ENCODE assay signal across 8 mouse cellular contexts in the genomic region with DNA sequence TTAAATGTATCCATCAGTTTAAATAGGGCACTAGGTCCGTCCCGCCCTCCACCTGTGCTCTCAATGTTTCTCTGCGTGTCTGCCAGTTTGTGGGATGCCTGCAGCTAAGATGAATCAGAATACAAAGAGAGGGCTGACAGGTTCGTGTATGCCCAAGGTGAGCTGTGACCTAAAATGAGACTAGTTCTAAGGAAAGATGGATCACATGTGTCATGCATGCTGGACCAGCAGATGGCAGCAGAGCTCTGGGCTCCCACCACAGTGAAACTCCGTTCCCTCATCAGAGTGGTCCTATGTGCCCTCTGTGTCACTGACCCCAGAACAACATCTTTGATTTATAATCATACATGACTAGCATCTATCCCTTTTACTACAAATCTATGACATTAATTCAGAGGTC.
DNase-seq lines count a peak whose midpoint lies in the region; ATAC-seq and TF ChIP-seq lines count a peak whose summit lies in the region.

No protein-coding gene starts in this region.

- peak overlapping the region; percentile 88 for H3K27ac ChIP-seq in forebrain, postnatal 0 days (ENCODE audit: low read depth, low read length)
- no peak overlapping the region for H3K27ac ChIP-seq in liver, embryonic 16.5 days (ENCODE audit: low read length)
- H3K27ac ChIP-seq in neural tube, embryonic 14.5 days (ENCODE audit: low read depth, low read length), result peak overlapping the region; percentile 90

- H3K4me2 ChIP-seq in forebrain, postnatal 0 days (ENCODE audit: low read depth), result peak overlapping the region; percentile 89
- peak overlapping the region; percentile 50 for H3K4me2 ChIP-seq in liver, embryonic 16.5 days (ENCODE audit: low read depth, low read length)
- peak overlapping the region; percentile 96 for H3K4me2 ChIP-seq in neural tube, embryonic 14.5 days (ENCODE audit: low read depth, low read length)

- H3K36me3 ChIP-seq in forebrain, postnatal 0 days (ENCODE audit: insufficient read depth), result no peaks in the 10 kb centered on the region
- H3K36me3 ChIP-seq in liver, embryonic 16.5 days (ENCODE audit: control insufficient read depth, insufficient read depth), result no peaks in the 10 kb centered on the region
- no peaks in the 10 kb centered on the region for H3K36me3 ChIP-seq in neural tube, embryonic 14.5 days (ENCODE audit: control insufficient read depth, insufficient read depth, low read length)

- TF ChIP-seq CTCF in forebrain, postnatal 0 days (IDR thresholded peaks at IDR 0.05; ENCODE audit: low read depth), result peak; percentile 98

- no peaks in the 10 kb centered on the region; the same call in 1 of the 2 replicates for H3K27me3 ChIP-seq in forebrain, postnatal 0 days (ENCODE audit: insufficient read depth, low read length)
- H3K27me3 ChIP-seq in liver, embryonic 16.5 days (ENCODE audit: control insufficient read depth, insufficient read depth, low read depth, low read length), result peaks cover 8% of the 10 kb centered on the region
- no peaks in the 10 kb centered on the region for H3K27me3 ChIP-seq in neural tube, embryonic 14.5 days (ENCODE audit: control insufficient read depth, insufficient read depth, low read length)

- peak; percentile 70 for DNase-seq in NIH3T3 (ENCODE audit: low read depth)
- DNase-seq in cerebellum, adult 18-20 months, result peak; percentile 85 to 88
- DNase-seq in forebrain, postnatal 0 days, result peak; percentile 91
- DNase-seq in heart, postnatal 25 days (ENCODE audit: low spot score), result peak; percentile 14
- peak; percentile 79 for DNase-seq in layer of hippocampus, adult 11-12 months (ENCODE audit: low spot score)
- DNase-seq in yolk sac, embryonic 10.5 days (ENCODE audit: low spot score), result peak; percentile 14

- peak overlapping the region; percentile 67 for H3K9ac ChIP-seq in forebrain, postnatal 0 days
- H3K9ac ChIP-seq in liver, embryonic 16.5 days (ENCODE audit: low read depth, low read length), result no peak overlapping the region
- peak overlapping the region; percentile 78 for H3K9ac ChIP-seq in neural tube, embryonic 14.5 days (replicated peaks; ENCODE audit: low read depth, low read length)

- H3K9me3 ChIP-seq in forebrain, postnatal 0 days (ENCODE audit: low read length), result no peaks in the 10 kb centered on the region
- H3K9me3 ChIP-seq in liver, embryonic 16.5 days (replicated peaks; ENCODE audit: control insufficient read depth, low read length), result no peaks in the 10 kb centered on the region
- H3K9me3 ChIP-seq in neural tube, embryonic 14.5 days (ENCODE audit: control insufficient read depth, low read length), result no peaks in the 10 kb centered on the region

- 0 out of 2 replicates have a peak, but pooled peaks cover 3% of the 10 kb centered on the region for H3K4me1 ChIP-seq in forebrain, postnatal 0 days (ENCODE audit: insufficient read depth)
- H3K4me1 ChIP-seq in liver, embryonic 16.5 days (ENCODE audit: control insufficient read depth, low read depth, low read length), result no peaks in the 10 kb centered on the region; the same call in 1 of the 2 replicates
- peaks cover 15% of the 10 kb centered on the region; the same call in 1 of the 2 replicates for H3K4me1 ChIP-seq in neural tube, embryonic 14.5 days (ENCODE audit: control insufficient read depth, insufficient read depth, low read length)

- WGBS in forebrain, postnatal 0 days, result under 1% methylated on average over 5 of the region's 5 CpGs
- 1% methylated on average over 5 of the region's 5 CpGs for WGBS in liver, embryonic 16.5 days (ENCODE audit: insufficient replicate concordance)
- WGBS in neural tube, embryonic 14.5 days, result under 1% methylated on average over 5 of the region's 5 CpGs

- intact Hi-C loops in heart, postnatal 25 days (cut with DNase I), result loop anchor here (2.0 to 5.0 kb wide), 5 partner anchors 136 to 1899 kb away; no protein-coding TSS in a partner anchor

- peak; percentile 76 for ATAC-seq in forebrain, postnatal 0 days
- no peak for ATAC-seq in liver, embryonic 16.5 days (ENCODE audit: low read depth)
- ATAC-seq in neural tube, embryonic 14.5 days (ENCODE audit: low read depth), result peak; percentile 77

- peak overlapping the region; percentile 43 for H3K4me3 ChIP-seq in forebrain, postnatal 0 days (ENCODE audit: low read depth, low read length)
- H3K4me3 ChIP-seq in liver, embryonic 16.5 days (ENCODE audit: low read depth, low read length), result no peak overlapping the region; the same call in 1 of the 2 replicates
- peak overlapping the region; percentile 44 for H3K4me3 ChIP-seq in neural tube, embryonic 14.5 days (ENCODE audit: low read depth, low read length)

Comparison
In these comparisons a context has a peak if more than half of its experiments do, and no peak if none do; other contexts are left out.
1. DNase-seq: peak in every context shown above with its lines; median percentile 91 in forebrain, postnatal 0 days; 86 in cerebellum, adult 18-20 months; 79 in layer of hippocampus, adult 11-12 months; 70 in NIH3T3; 14 in heart, postnatal 25 days; 14 in yolk sac, embryonic 10.5 days.